In the genomic region with DNA sequence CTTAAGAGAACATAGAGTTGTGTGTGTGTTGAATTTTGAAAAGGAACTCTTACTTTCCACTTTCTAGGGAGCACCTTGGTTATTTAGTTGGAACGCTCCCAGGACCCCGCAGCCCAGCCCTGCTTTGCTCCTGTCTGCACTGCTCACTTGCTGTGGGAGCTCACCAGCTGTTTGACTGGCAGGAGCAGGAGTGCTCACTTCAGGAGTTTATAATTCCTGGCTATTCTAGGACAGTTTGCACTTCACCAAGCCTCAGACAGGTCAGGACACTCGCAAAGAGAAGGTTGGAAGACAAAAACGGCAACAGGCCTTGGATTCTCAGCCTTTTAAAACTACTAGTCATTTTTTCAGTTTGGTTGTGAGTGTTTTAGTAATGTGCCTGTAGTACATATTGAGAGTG, we compare ENCODE assay signal across 23 mouse cellular contexts.
A peak's percentile ranks its signal among the peaks of the same experiment; 100 is the strongest.
DNase-seq lines count a peak whose midpoint lies in the region; ATAC-seq and TF ChIP-seq lines count a peak whose summit lies in the region.
"Had no signal": no experiment of that assay in that cellular context is flagged by ENCODE, and none has a peak within 500 bp of the region (broad histone marks: within the 10 kb centered on the region; RNA-seq: fewer than 3 reads in every experiment).

No protein-coding gene starts in this region.

- no peaks in the 10 kb centered on the region for H3K36me3 ChIP-seq in limb, embryonic 14.5 days (ENCODE audit: control insufficient read depth, insufficient read depth, low read length)
- no peaks in the 10 kb centered on the region for H3K36me3 ChIP-seq in limb, embryonic 10.5 days
- H3K36me3 ChIP-seq in heart, embryonic 13.5 days: no peaks in the 10 kb centered on the region
- H3K36me3 ChIP-seq: embryonic facial prominence, embryonic 13.5 days; limb, embryonic 13.5 days; lung, embryonic 15.5 days; neural tube, embryonic 13.5 days had no signal

- no peak for TF ChIP-seq POLR2A in limb, embryonic 14.5 days (IDR thresholded peaks at IDR 0.05; ENCODE audit: borderline replicate concordance, extremely low read depth, insufficient read depth, insufficient read length)

- H3K4me2 ChIP-seq in limb, embryonic 14.5 days (replicated peaks; ENCODE audit: low read depth, low read length, severe bottlenecking): no peak overlapping the region
- peak overlapping the region; percentile 51 for H3K4me2 ChIP-seq in heart, embryonic 13.5 days
- H3K4me2 ChIP-seq: embryonic facial prominence, embryonic 13.5 days; limb, embryonic 13.5 days; lung, embryonic 15.5 days; neural tube, embryonic 13.5 days had no signal

- no peak overlapping the region for H3K4me3 ChIP-seq in limb, embryonic 14.5 days (replicated peaks; ENCODE audit: low read length)
- no peak overlapping the region for H3K4me3 ChIP-seq in limb, embryonic 10.5 days
- peak overlapping the region; percentile 29 for H3K4me3 ChIP-seq in heart, embryonic 13.5 days
- H3K4me3 ChIP-seq: embryonic facial prominence, embryonic 13.5 days; erythroblast, embryonic 14.5 days; limb, embryonic 13.5 days; lung, embryonic 15.5 days; neural tube, embryonic 13.5 days had no signal

- no peak overlapping the region for H3K27ac ChIP-seq in limb, embryonic 14.5 days (replicated peaks; ENCODE audit: low read depth, low read length)
- no peak overlapping the region for H3K27ac ChIP-seq in limb, embryonic 10.5 days
- H3K27ac ChIP-seq in heart, embryonic 13.5 days (replicated peaks): peak overlapping the region; percentile 67
- H3K27ac ChIP-seq: embryonic facial prominence, embryonic 13.5 days; limb, embryonic 13.5 days; liver, embryonic 14.5 days; lung, embryonic 15.5 days; neural tube, embryonic 13.5 days had no signal

- no peak overlapping the region for H3K9ac ChIP-seq in limb, embryonic 14.5 days (ENCODE audit: low read depth, low read length, severe bottlenecking)
- H3K9ac ChIP-seq in heart, embryonic 13.5 days: peak overlapping the region; percentile 61
- H3K9ac ChIP-seq: embryonic facial prominence, embryonic 13.5 days; limb, embryonic 13.5 days; liver, embryonic 14.5 days; lung, embryonic 15.5 days; neural tube, embryonic 13.5 days had no signal

- WGBS in limb, embryonic 14.5 days: 64% methylated on average over 4 of the region's 4 CpGs
- WGBS in limb, embryonic 10.5 days: 86% methylated on average over 4 of the region's 4 CpGs
- 44% methylated on average over 4 of the region's 4 CpGs for WGBS in heart, embryonic 13.5 days

- no peaks in the 10 kb centered on the region for H3K9me3 ChIP-seq in limb, embryonic 14.5 days (ENCODE audit: control insufficient read depth, low read length)
- no peaks in the 10 kb centered on the region for H3K9me3 ChIP-seq in limb, embryonic 10.5 days (replicated peaks)
- no peaks in the 10 kb centered on the region for H3K9me3 ChIP-seq in heart, embryonic 13.5 days
- H3K9me3 ChIP-seq: embryonic facial prominence, embryonic 13.5 days; limb, embryonic 13.5 days; lung, embryonic 15.5 days; neural tube, embryonic 13.5 days had no signal

- DNase-seq in gastrocnemius, adult 18-20 months (ENCODE audit: low spot score): peak; percentile 33
- DNase-seq in gastrocnemius, postnatal 4 days (ENCODE audit: low spot score in 2 of 2): no peak
- peak; percentile 4 for DNase-seq in limb, embryonic 14.5 days (ENCODE audit: low spot score)
- no peak for DNase-seq in limb, embryonic 10.5 days (ENCODE audit: low spot score)
- DNase-seq in heart, postnatal 4 days: peak; percentile 51
- DNase-seq in B cell, adult 2 months: no peak
- DNase-seq in cerebellum, adult 18-20 months: no peak
- DNase-seq: adrenal gland, postnatal 10 days; cerebellum, adult 8-10 months; cerebellum, postnatal 36 days; embryo, embryonic 11 days; kidney, postnatal 4 days; lung, postnatal 4 days; midbrain, embryonic 14.5 days had no signal

- no peaks in the 10 kb centered on the region for H3K27me3 ChIP-seq in limb, embryonic 14.5 days (ENCODE audit: control insufficient read depth, insufficient read depth, low read length)
- H3K27me3 ChIP-seq in limb, embryonic 10.5 days (ENCODE audit: low read depth, poor library complexity, severe bottlenecking): no peaks in the 10 kb centered on the region
- no peaks in the 10 kb centered on the region for H3K27me3 ChIP-seq in heart, embryonic 13.5 days (replicated peaks)
- H3K27me3 ChIP-seq: embryonic facial prominence, embryonic 13.5 days; limb, embryonic 13.5 days; lung, embryonic 15.5 days; neural tube, embryonic 13.5 days had no signal

- H3K4me1 ChIP-seq in limb, embryonic 14.5 days (ENCODE audit: control insufficient read depth, insufficient read depth, low read length): no peaks in the 10 kb centered on the region
- no peaks in the 10 kb centered on the region for H3K4me1 ChIP-seq in limb, embryonic 10.5 days
- H3K4me1 ChIP-seq in heart, embryonic 13.5 days: peaks cover 40% of the 10 kb centered on the region
- H3K4me1 ChIP-seq: embryonic facial prominence, embryonic 13.5 days; limb, embryonic 13.5 days had no signal

- no peak; the same call in 1 of the 2 replicates for ATAC-seq in limb, embryonic 14.5 days (ENCODE audit: low FRiP score, low read depth)
- ATAC-seq in heart, embryonic 13.5 days (ENCODE audit: extremely low read depth, insufficient number of reproducible peaks, low FRiP score, low TSS enrichment): no peak
- ATAC-seq: forebrain, embryonic 14.5 days; intestine, postnatal 0 days had no signal

Comparison
In these comparisons a context has a peak if more than half of its experiments do, and no peak if none do; other contexts are left out.
1. DNase-seq: peak in gastrocnemius, adult 18-20 months (single experiment), limb, embryonic 14.5 days (single experiment) and heart, postnatal 4 days (single experiment); none in gastrocnemius, postnatal 4 days (0 of 2), limb, embryonic 10.5 days (single experiment), B cell, adult 2 months (0 of 2) and cerebellum, adult 18-20 months (0 of 2).